Mouse (Mus musculus) midbrain, embryonic 13.5 days (tissue): Measurements from ENCODE around the gene Tle3. TPM values are rescaled to one million over a fixed set of nuclear protein-coding genes. Genes with fewer than 3 reads are reported as not detected.
A peak's percentile ranks its signal among the peaks of the same experiment; 100 is the strongest.

ENCODE experiments used
- ATAC-seq: fragments of 200-750 bp; cut with Nextera tagmentation; 2 replicates; pipeline ENCODE4 v1.8.0; 2017; ENCODE audit warnings: mild to moderate bottlenecking, moderate TSS enrichment, moderate library complexity
- H3K27ac ChIP-seq: fragments of 300-500 bp; sonication (generic); 2 replicates; pipeline ENCODE4 v1.5.1; 2015; ENCODE audit warnings: inconsistent platforms, mild to moderate bottlenecking, moderate library complexity
- H3K27me3 ChIP-seq: fragments of 300-500 bp; sonication (generic); 2 replicates; pipeline ENCODE4 v1.6.1; 2015; ENCODE audit warnings: mild to moderate bottlenecking, inconsistent platforms
- H3K36me3 ChIP-seq: fragments of 300-500 bp; sonication (generic); 2 replicates; pipeline ENCODE4 v1.6.1; 2015; ENCODE audit warnings: mild to moderate bottlenecking, inconsistent platforms
- H3K4me1 ChIP-seq: fragments of 300-500 bp; sonication (generic); replicated peaks from 2 replicates; pipeline ENCODE4 v1.6.1; 2015; ENCODE audit warnings: inconsistent platforms
- H3K4me2 ChIP-seq: fragments of 300-500 bp; sonication (generic); replicated peaks from 2 replicates; pipeline ENCODE4 v1.6.1; 2015; ENCODE audit warnings: moderate library complexity, mild to moderate bottlenecking, inconsistent platforms
- H3K4me3 ChIP-seq: fragments of 300-500 bp; sonication (generic); replicated peaks from 2 replicates; pipeline ENCODE4 v1.5.1; 2015; ENCODE audit warnings: mild to moderate bottlenecking, inconsistent platforms
- H3K9ac ChIP-seq: fragments of 300-500 bp; sonication (generic); replicated peaks from 2 replicates; pipeline ENCODE4 v1.6.1; 2015; ENCODE audit warnings: mild to moderate bottlenecking, inconsistent platforms
- H3K9me3 ChIP-seq: fragments of 300-500 bp; sonication (generic); 2 replicates; pipeline ENCODE4 v1.6.1; 2016; ENCODE audit warnings: mild to moderate bottlenecking, inconsistent platforms
- WGBS: fragments of 180-500 bp; shearing (Covaris S2); methylation state at CpG from one replicate; pipeline ENCODE4 v1.1.7; 2015; 5-methylcytosine and 5-hydroxymethylcytosine counted together
- polyA plus RNA-seq: library from polyadenylated mRNA; unstranded; fragments of >200 nt; fragmentation: Nextera tagmentation; extraction: Ambion mirVana; gene quantifications from 2 replicates; pipeline ENCODE4 v1.2.1, GENCODE M21; 2015

Tle3 gene
- polyA plus RNA-seq, 1 experiment from 2014 or later = 50.8 TPM

GRCm38 (mm10) chr9:61426493-61426892 is 54.3 kb downstream of the Tle3 start:
- Histone ChIP-seq H3K4me1 (no peaks in the 10 kb centered on the region), H3K9ac (no peak overlapping the region), H3K36me3 (0 out of 2 replicates have a peak, but pooled peaks cover 2% of the 10 kb centered on the region), H3K27me3 (peaks cover 15% of the 10 kb centered on the region; the same call in 1 of the 2 replicates), H3K27ac (no peak overlapping the region), H3K4me3 (no peak overlapping the region), H3K4me2 (no peak overlapping the region), H3K9me3 (no peaks in the 10 kb centered on the region)
- no peak for ATAC-seq
- 76% methylated on average over 7 of the region's 7 CpGs for WGBS

GRCm38 (mm10) chr9:61427051-61427450 is 54.9 kb downstream of the Tle3 start:
- Histone ChIP-seq H3K4me2 (no peak overlapping the region), H3K36me3 (no peaks in the 10 kb centered on the region), H3K27ac (no peak overlapping the region), H3K4me3 (no peak overlapping the region), H3K27me3 (peaks cover 20% of the 10 kb centered on the region), H3K9ac (no peak overlapping the region), H3K9me3 (no peaks in the 10 kb centered on the region), H3K4me1 (no peaks in the 10 kb centered on the region)
- 90% methylated on average over 6 of the region's 6 CpGs for WGBS
- no peak for ATAC-seq

- no peak overlapping the region for H3K4me3 ChIP-seq
- H3K9me3 ChIP-seq = no peaks in the 10 kb centered on the region
- no peak overlapping the region for H3K27ac ChIP-seq
- H3K4me2 ChIP-seq = no peak overlapping the region
- H3K27me3 ChIP-seq = peaks cover 27% of the 10 kb centered on the region
- no peak for ATAC-seq
- H3K9ac ChIP-seq = no peak overlapping the region
- H3K4me1 ChIP-seq = no peaks in the 10 kb centered on the region
- WGBS = 83% methylated on average over 3 of the region's 3 CpGs
- no peaks in the 10 kb centered on the region for H3K36me3 ChIP-seq
These were observed 55.7 kb downstream of the Tle3 start for GRCm38 (mm10) chr9:61427901-61428300.

- Histone ChIP-seq H3K27me3 (peaks cover 30% of the 10 kb centered on the region), H3K9me3 (no peaks in the 10 kb centered on the region), H3K9ac (no peak overlapping the region), H3K4me1 (peaks cover 23% of the 10 kb centered on the region), H3K4me3 (no peak overlapping the region), H3K36me3 (no peaks in the 10 kb centered on the region), H3K27ac (no peak overlapping the region), H3K4me2 (no peak overlapping the region)
- 90% methylated on average over 4 of the region's 4 CpGs for WGBS
- ATAC-seq = no peak
These were observed 59.7 kb downstream of the Tle3 start for GRCm38 (mm10) chr9:61431830-61432229.

GRCm38 (mm10) chr9:61433206-61433605 is 61.0 kb downstream of the Tle3 start:
- H3K27me3 ChIP-seq = peaks cover 40% of the 10 kb centered on the region
- WGBS = 70% methylated on average over 2 of the region's 2 CpGs
- ATAC-seq = 0 out of 2 replicates have a peak, but pooled peaks have one; percentile 7
- no peaks in the 10 kb centered on the region for H3K9me3 ChIP-seq
- no peak overlapping the region for H3K9ac ChIP-seq
- H3K4me1 ChIP-seq = peaks cover 23% of the 10 kb centered on the region
- H3K4me3 ChIP-seq = no peak overlapping the region
- no peak overlapping the region for H3K4me2 ChIP-seq
- H3K36me3 ChIP-seq = no peaks in the 10 kb centered on the region
- no peak overlapping the region for H3K27ac ChIP-seq

- Histone ChIP-seq H3K4me3 (no peak overlapping the region), H3K9me3 (no peaks in the 10 kb centered on the region), H3K9ac (no peak overlapping the region), H3K4me2 (no peak overlapping the region), H3K27me3 (peaks cover 49% of the 10 kb centered on the region), H3K27ac (peak overlapping the region; percentile 57; the same call in 1 of the 2 replicates), H3K4me1 (peaks cover 23% of the 10 kb centered on the region), H3K36me3 (no peaks in the 10 kb centered on the region)
- WGBS = 20% methylated on average over 11 of the region's 11 CpGs
- peak; percentile 91 for ATAC-seq
These were observed 61.9 kb downstream of the Tle3 start for GRCm38 (mm10) chr9:61434062-61434461.

GRCm38 (mm10) chr9:61435191-61435989 is 63.2 kb downstream of the Tle3 start:
- no peak overlapping the region for H3K4me3 ChIP-seq
- no peak overlapping the region for H3K4me2 ChIP-seq
- H3K27ac ChIP-seq = no peak overlapping the region
- H3K9ac ChIP-seq = no peak overlapping the region
- H3K4me1 ChIP-seq = peaks cover 23% of the 10 kb centered on the region
- ATAC-seq = no peak
- no peaks in the 10 kb centered on the region for H3K9me3 ChIP-seq
- peaks cover 52% of the 10 kb centered on the region for H3K27me3 ChIP-seq
- H3K36me3 ChIP-seq = no peaks in the 10 kb centered on the region
- WGBS = 32% methylated on average over 8 of the region's 8 CpGs

- Histone ChIP-seq H3K27ac (no peak overlapping the region), H3K27me3 (peaks cover 46% of the 10 kb centered on the region), H3K36me3 (no peaks in the 10 kb centered on the region), H3K4me1 (peaks cover 27% of the 10 kb centered on the region), H3K4me3 (no peak overlapping the region), H3K9me3 (no peaks in the 10 kb centered on the region), H3K4me2 (no peak overlapping the region), H3K9ac (no peak overlapping the region)
- ATAC-seq = no peak
- 73% methylated on average over 2 of the region's 2 CpGs for WGBS
These were observed 63.9 kb downstream of the Tle3 start for GRCm38 (mm10) chr9:61436104-61436503.

GRCm38 (mm10) chr9:61436761-61437160 is 64.6 kb downstream of the Tle3 start:
- no peak overlapping the region for H3K9ac ChIP-seq
- no peaks in the 10 kb centered on the region for H3K9me3 ChIP-seq
- WGBS = 79% methylated on average over 6 of the region's 6 CpGs
- H3K27ac ChIP-seq = no peak overlapping the region
- ATAC-seq = no peak
- no peaks in the 10 kb centered on the region for H3K36me3 ChIP-seq
- H3K4me2 ChIP-seq = no peak overlapping the region
- peaks cover 34% of the 10 kb centered on the region for H3K4me1 ChIP-seq
- H3K27me3 ChIP-seq = peaks cover 42% of the 10 kb centered on the region
- no peak overlapping the region for H3K4me3 ChIP-seq

GRCm38 (mm10) chr9:61439092-61439491 is 66.9 kb downstream of the Tle3 start:
- WGBS = 73% methylated on average over 6 of the region's 6 CpGs
- Histone ChIP-seq H3K9me3 (no peaks in the 10 kb centered on the region), H3K4me2 (no peak overlapping the region), H3K9ac (no peak overlapping the region), H3K4me3 (no peak overlapping the region), H3K36me3 (no peaks in the 10 kb centered on the region), H3K27ac (no peak overlapping the region), H3K4me1 (peaks cover 41% of the 10 kb centered on the region), H3K27me3 (peaks cover 38% of the 10 kb centered on the region)
- no peak for ATAC-seq

GRCm38 (mm10) chr9:61439979-61440378 is 67.8 kb downstream of the Tle3 start:
- Histone ChIP-seq H3K27ac (no peak overlapping the region), H3K4me1 (peaks cover 32% of the 10 kb centered on the region), H3K36me3 (no peaks in the 10 kb centered on the region), H3K9me3 (no peaks in the 10 kb centered on the region), H3K4me2 (no peak overlapping the region), H3K27me3 (peaks cover 38% of the 10 kb centered on the region), H3K9ac (no peak overlapping the region), H3K4me3 (no peak overlapping the region)
- 70% methylated on average over 2 of the region's 2 CpGs for WGBS
- no peak for ATAC-seq

GRCm38 (mm10) chr9:61441206-61441913 is 69.2 kb downstream of the Tle3 start:
- Histone ChIP-seq H3K4me1 (peaks cover 37% of the 10 kb centered on the region), H3K9me3 (no peaks in the 10 kb centered on the region), H3K9ac (no peak overlapping the region), H3K4me2 (no peak overlapping the region), H3K4me3 (no peak overlapping the region), H3K36me3 (no peaks in the 10 kb centered on the region), H3K27ac (no peak overlapping the region), H3K27me3 (peaks cover 38% of the 10 kb centered on the region)
- WGBS = 46% methylated on average over 11 of the region's 11 CpGs
- ATAC-seq = no peak
